Mouse (Mus musculus) forebrain, embryonic 12.5 days (tissue): ENCODE data around the gene Nadsyn1. TPM values are rescaled to one million over a fixed set of nuclear protein-coding genes. Genes with fewer than 3 reads are reported as not detected.
A peak's percentile ranks its signal among the peaks of the same experiment; 100 is the strongest.

Experiments used
- ATAC-seq: fragments of 200-750 bp; cut with Nextera tagmentation; 2 replicates; pipeline ENCODE4 v1.8.0; 2017; ENCODE audit warnings: moderate TSS enrichment; ENCODE audit not compliant: low FRiP score
- H3K27ac ChIP-seq: fragments of 300-500 bp; sonication (generic); 2 replicates; pipeline ENCODE4 v1.5.1; 2016; ENCODE audit warnings: mild to moderate bottlenecking
- H3K27me3 ChIP-seq: fragments of 300-500 bp; sonication (generic); 2 replicates; pipeline ENCODE4 v1.6.1; 2016; ENCODE audit warnings: mild to moderate bottlenecking
- H3K36me3 ChIP-seq: fragments of 300-500 bp; sonication (generic); replicated peaks from 2 replicates; pipeline ENCODE4 v1.6.1; 2016; ENCODE audit warnings: mild to moderate bottlenecking
- H3K4me1 ChIP-seq: fragments of 300-500 bp; sonication (generic); 2 replicates; pipeline ENCODE4 v1.6.1; 2016
- H3K4me2 ChIP-seq: fragments of 300-500 bp; sonication (generic); 2 replicates; pipeline ENCODE4 v1.6.1; 2016; ENCODE audit warnings: mild to moderate bottlenecking, moderate library complexity
- H3K4me3 ChIP-seq: fragments of 300-500 bp; sonication (generic); replicated peaks from 2 replicates; pipeline ENCODE4 v1.5.1; 2016; ENCODE audit warnings: mild to moderate bottlenecking
- H3K9ac ChIP-seq: fragments of 300-500 bp; sonication (generic); 2 replicates; pipeline ENCODE4 v1.6.1; 2016; ENCODE audit warnings: mild to moderate bottlenecking
- H3K9me3 ChIP-seq: fragments of 300-500 bp; sonication (generic); 2 replicates; pipeline ENCODE4 v1.6.1; 2016
- whole genome bisulfite sequencing: fragments of 180-500 bp; shearing (Covaris S2); methylation state at CpG from one replicate; pipeline ENCODE4 v1.1.7; 2016; 5-methylcytosine and 5-hydroxymethylcytosine counted together
- polyA plus RNA-seq: library from polyadenylated mRNA; unstranded; fragments of >200 nt; fragmentation: Nextera tagmentation; extraction: Ambion mirVana; gene quantifications from 2 replicates; pipeline ENCODE4 v1.2.1, GENCODE M21; 2016

Gene Nadsyn1
- 8.5 and 10.7 TPM in 2 replicates for polyA plus RNA-seq

DNA sequence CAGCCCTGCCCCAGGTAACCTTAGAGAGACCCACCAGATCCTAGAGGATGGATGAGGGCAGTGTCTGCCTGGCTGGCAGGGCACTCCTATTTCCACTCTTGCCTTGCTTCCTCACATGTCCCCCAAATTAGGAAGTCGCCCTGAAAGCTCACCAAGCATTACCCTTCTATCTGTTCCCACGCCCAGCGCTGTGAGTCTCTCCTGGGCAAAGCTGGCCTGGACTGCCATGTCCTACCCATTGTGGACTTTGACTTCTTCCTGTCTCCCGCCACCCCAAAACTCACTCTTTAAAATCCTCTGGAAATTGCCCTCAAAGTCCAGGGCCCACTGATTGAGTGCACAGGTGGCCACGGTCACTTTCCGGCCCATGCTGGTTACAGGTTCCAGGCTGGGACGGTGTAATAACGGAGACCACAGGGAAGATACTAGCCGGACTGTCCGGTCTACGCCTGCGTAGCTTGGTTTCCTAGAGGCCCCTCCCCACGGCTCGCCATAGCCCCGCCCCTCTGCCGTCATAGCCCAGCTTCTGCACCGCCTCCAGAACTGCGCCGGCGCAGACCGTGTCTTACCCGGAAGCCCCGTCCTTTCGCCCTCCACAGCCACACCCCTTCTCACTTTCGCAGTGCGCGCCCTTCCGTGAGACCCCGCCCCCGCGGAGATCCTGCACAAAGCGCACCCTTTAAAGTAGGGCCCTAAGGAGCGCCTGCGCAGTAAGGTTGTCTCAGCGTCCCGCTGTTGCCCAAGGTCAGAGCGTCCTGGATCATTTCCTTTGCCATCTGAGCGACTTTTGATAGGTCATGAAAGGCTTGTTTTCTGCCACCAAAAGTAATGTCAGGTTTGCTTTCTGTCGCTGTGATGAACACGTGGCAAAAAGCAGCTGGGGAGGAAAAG lies at the start of gene Nadsyn1, which contains the start of gene Dhcr7:
Gene Nadsyn1 (minus strand): TSS at position 475 of the 891 bp plus-strand sequence.
Gene Dhcr7 (plus strand): TSS at position 771 of the 891 bp plus-strand sequence.
- Histone ChIP-seq H3K9ac (peak within 1 kb of the TSS; percentile 71), H3K4me3 (peak within 1 kb of the TSS; percentile 60), H3K4me2 (peak within 1 kb of the TSS; percentile 61), H3K4me1 (peaks cover 18% of the 10 kb centered on the region), H3K36me3 (peaks cover 10% of the 10 kb centered on the region), H3K9me3 (no peaks in the 10 kb centered on the region), H3K27me3 (no peaks in the 10 kb centered on the region), H3K27ac (peak within 1 kb of the TSS; percentile 60; the same call in 1 of the 2 replicates)
- under 1% methylated on average over 40 of the region's 40 CpGs for WGBS
- ATAC-seq, result peak; percentile 99

DNA sequence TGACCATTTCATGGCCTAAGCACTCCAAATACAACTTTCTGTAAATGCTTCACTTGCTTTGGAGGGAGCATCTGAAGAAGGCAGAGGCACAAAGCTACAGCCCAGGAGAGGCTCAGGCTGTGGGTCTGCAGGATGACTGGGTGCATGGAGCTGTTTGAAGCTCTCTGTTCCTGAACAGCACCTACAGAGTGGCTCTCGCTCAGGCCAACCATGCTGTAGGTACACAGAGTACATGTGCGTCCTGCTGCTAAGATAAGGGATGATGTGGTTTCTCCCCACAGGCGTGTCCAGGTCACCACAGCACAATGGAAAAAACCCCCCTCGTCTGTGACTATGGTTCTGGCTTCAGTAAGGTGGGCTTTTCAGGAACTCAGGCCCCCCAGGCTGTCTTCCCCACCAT lies 46.2 kb upstream of the Nadsyn1 start:
- no peak overlapping the region for H3K27ac ChIP-seq
- peaks cover 2% of the 10 kb centered on the region; the same call in 1 of the 2 replicates for H3K27me3 ChIP-seq
- ATAC-seq, result no peak
- H3K9me3 ChIP-seq, result no peaks in the 10 kb centered on the region
- no peaks in the 10 kb centered on the region for H3K4me1 ChIP-seq
- no peak overlapping the region for H3K4me2 ChIP-seq
- no peak overlapping the region for H3K9ac ChIP-seq
- no peak overlapping the region for H3K4me3 ChIP-seq
- 83% methylated on average over 4 of the region's 4 CpGs for WGBS
- H3K36me3 ChIP-seq, result no peaks in the 10 kb centered on the region

DNA sequence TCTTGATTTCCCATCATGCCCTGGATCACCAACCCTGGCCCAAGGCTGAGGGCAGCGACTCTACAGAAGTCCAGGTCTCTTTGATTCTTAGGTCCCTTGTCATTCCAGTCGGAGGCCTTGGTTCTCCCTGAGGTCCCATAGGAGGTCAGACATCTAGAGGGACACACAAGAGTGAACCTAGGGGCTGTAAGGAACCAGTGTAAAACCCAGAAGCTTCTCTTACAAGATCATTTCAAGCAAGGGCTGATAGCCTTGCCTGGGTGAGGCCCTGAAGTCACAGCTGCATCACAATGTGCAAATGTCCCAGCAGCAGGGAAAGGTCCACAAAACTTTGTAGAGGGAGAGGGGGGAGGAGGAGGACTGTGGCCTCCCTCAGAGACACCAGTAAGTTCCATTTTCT lies 43.9 kb upstream of the Nadsyn1 start, which contains the start of gene Gm498:
Gene Gm498 (plus strand): TSS at position 301 of the 400 bp plus-strand sequence.
- H3K36me3 ChIP-seq, result no peaks in the 10 kb centered on the region
- H3K4me2 ChIP-seq, result no peak within 1 kb of the TSS
- no peak within 1 kb of the TSS for H3K4me3 ChIP-seq
- H3K27ac ChIP-seq, result no peak within 1 kb of the TSS
- H3K27me3 ChIP-seq, result peaks cover 2% of the 10 kb centered on the region; the same call in 1 of the 2 replicates
- no peak within 1 kb of the TSS for H3K9ac ChIP-seq
- no peak for ATAC-seq
- H3K4me1 ChIP-seq, result no peaks in the 10 kb centered on the region
- WGBS, result 85% methylated on average over 2 of the region's 2 CpGs
- no peaks in the 10 kb centered on the region for H3K9me3 ChIP-seq

DNA sequence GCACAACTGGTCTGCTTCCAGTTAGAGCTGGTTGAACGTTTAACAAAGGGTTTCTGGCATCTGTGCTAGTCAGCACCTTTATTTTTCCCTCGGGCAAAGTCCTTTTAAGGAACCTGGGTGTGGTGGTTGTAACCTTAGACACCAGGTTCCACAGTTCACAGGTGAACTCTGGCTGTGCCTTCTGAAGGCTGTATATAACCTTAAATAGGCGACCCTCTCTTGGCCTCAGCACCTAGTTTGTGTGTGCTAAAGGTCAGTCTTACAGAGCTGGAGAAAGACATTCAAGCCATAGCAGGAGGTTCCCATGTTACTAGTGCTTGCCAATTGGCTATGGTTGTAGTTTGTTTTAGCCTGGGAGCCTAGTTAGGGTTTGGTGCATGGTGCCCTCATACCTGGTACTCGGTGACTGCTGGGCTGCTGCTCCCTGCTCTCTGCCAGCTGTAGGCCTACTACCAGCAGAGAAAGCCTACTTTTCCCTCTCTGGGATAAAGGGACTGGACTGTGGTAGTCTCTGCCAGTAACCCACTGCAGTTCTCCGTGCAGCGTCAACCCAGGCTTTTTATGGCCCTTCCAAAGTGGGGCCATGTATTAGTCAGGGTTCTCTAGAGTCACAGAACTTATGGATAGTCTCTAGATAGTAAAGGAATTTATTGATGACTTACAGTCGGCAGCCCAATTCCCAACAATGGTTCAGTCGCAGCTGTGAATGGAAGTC lies 26.3 kb upstream of the Nadsyn1 start:
- H3K9me3 ChIP-seq, result no peaks in the 10 kb centered on the region
- peaks cover 52% of the 10 kb centered on the region for H3K36me3 ChIP-seq
- H3K4me2 ChIP-seq, result no peak overlapping the region
- WGBS, result 92% methylated on average over 8 of the region's 8 CpGs
- no peak for ATAC-seq
- H3K9ac ChIP-seq, result no peak overlapping the region
- no peak overlapping the region for H3K27ac ChIP-seq
- no peaks in the 10 kb centered on the region for H3K27me3 ChIP-seq
- no peaks in the 10 kb centered on the region for H3K4me1 ChIP-seq
- no peak overlapping the region for H3K4me3 ChIP-seq

DNA sequence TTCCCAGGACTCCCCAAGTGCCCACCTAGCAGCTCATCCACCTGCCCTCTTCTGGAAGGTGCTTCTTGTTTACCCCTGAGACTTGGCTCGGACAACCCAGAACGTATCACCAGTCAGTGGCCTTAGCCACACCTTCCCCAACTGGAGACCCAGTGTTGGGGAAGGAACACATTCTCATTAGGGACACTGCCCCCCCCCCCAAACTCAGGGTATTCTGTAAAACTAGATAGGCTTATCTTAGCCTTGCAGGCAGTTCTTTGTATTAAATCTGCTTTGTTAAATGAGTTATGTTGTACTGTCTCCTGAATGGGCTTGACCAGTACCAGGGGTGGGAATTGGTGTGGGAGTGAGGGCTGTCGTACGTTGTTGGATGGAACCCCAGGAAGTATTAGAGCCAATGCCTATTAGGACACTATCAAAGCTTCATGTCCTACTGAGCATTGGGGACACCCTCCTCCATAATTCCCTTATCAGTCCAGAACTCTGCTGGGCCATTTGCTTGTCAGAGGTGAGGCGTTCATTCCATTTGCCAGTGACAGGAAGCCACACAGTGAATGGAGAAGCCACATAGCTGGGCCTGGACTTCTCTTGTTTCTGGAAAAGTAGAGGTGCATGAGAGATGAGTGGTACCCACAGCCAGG lies 25.6 kb upstream of the Nadsyn1 start:
- no peak overlapping the region for H3K4me2 ChIP-seq
- no peak for ATAC-seq
- no peak overlapping the region for H3K4me3 ChIP-seq
- no peaks in the 10 kb centered on the region for H3K27me3 ChIP-seq
- no peak overlapping the region for H3K9ac ChIP-seq
- H3K36me3 ChIP-seq, result peaks cover 59% of the 10 kb centered on the region
- no peaks in the 10 kb centered on the region for H3K4me1 ChIP-seq
- no peak overlapping the region for H3K27ac ChIP-seq
- WGBS, result 94% methylated on average over 5 of the region's 5 CpGs
- H3K9me3 ChIP-seq, result no peaks in the 10 kb centered on the region

GRCm38 (mm10) chr7:143841301-143841700 lies 18.7 kb upstream of the Nadsyn1 start:
- no peak for ATAC-seq
- H3K4me3 ChIP-seq, result no peak overlapping the region
- H3K27ac ChIP-seq, result no peak overlapping the region
- H3K9me3 ChIP-seq, result no peaks in the 10 kb centered on the region
- no peak overlapping the region for H3K9ac ChIP-seq
- 98% methylated on average over 8 of the region's 8 CpGs for WGBS
- H3K27me3 ChIP-seq, result no peaks in the 10 kb centered on the region
- H3K4me2 ChIP-seq, result no peak overlapping the region
- peaks cover 99% of the 10 kb centered on the region for H3K36me3 ChIP-seq
- H3K4me1 ChIP-seq, result no peaks in the 10 kb centered on the region

DNA sequence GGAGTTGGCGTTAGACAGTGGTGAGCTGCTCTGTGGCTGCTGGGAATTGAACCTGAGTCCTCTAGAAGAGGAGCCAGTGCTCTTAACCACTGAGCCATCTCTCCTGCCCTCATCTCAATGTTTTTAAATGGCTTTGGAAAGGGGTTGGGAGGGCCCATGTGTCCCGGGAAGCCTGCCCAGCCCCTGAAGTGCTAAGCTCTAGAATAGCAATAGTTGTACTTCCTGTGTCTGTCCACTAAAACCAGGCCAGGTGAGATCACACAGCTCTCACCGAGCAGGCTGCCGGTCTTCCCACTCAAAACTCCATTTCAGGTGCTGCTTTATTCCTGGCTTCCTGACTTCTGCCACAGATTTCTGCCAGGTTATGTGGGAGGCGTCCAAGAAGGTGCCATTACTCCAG lies 17.5 kb upstream of the Nadsyn1 start:
- H3K4me1 ChIP-seq, result peaks cover 6% of the 10 kb centered on the region; the same call in 1 of the 2 replicates
- no peak for ATAC-seq
- peaks cover 89% of the 10 kb centered on the region for H3K36me3 ChIP-seq
- no peak overlapping the region for H3K27ac ChIP-seq
- H3K27me3 ChIP-seq, result no peaks in the 10 kb centered on the region
- H3K4me3 ChIP-seq, result no peak overlapping the region
- H3K4me2 ChIP-seq, result no peak overlapping the region
- WGBS, result 93% methylated on average over 5 of the region's 5 CpGs
- no peak overlapping the region for H3K9ac ChIP-seq
- H3K9me3 ChIP-seq, result no peaks in the 10 kb centered on the region

DNA sequence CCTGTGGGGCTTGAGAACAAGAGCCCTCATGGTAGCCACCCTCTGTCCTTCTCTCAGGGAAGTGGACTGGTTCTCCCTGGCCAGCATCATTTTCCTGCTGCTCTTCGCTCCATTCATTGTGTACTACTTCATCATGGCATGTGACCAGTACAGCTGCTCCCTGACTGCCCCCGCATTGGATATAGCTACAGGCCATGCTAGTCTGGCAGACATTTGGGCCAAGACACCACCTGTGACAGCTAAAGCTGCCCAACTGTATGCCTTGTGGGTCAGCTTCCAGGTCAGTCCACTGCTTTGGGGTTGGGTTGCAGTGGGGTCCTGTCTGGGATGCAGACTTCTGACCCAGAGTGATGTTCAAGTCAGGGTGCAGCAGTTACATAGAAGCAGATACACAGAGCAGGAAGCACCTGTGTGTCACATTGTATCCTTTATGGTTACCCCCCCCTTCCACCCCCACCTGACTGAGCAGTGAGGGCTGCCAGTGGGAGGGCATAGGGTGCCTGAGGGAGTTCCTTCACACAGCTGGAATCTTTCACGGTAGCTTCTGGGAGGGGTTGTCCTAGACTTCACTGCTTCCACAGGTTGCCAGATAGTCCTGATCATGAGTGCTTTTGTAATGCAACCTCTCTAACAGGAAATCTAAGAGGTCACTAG lies 15.2 kb upstream of the Nadsyn1 start:
- H3K9ac ChIP-seq, result no peak overlapping the region
- H3K9me3 ChIP-seq, result no peaks in the 10 kb centered on the region
- H3K36me3 ChIP-seq, result peaks cover 66% of the 10 kb centered on the region
- H3K27ac ChIP-seq, result no peak overlapping the region
- H3K27me3 ChIP-seq, result no peaks in the 10 kb centered on the region
- no peak for ATAC-seq
- whole genome bisulfite sequencing, result 97% methylated on average over 3 of the region's 3 CpGs
- H3K4me1 ChIP-seq, result peaks cover 26% of the 10 kb centered on the region
- H3K4me2 ChIP-seq, result no peak overlapping the region
- no peak overlapping the region for H3K4me3 ChIP-seq

DNA sequence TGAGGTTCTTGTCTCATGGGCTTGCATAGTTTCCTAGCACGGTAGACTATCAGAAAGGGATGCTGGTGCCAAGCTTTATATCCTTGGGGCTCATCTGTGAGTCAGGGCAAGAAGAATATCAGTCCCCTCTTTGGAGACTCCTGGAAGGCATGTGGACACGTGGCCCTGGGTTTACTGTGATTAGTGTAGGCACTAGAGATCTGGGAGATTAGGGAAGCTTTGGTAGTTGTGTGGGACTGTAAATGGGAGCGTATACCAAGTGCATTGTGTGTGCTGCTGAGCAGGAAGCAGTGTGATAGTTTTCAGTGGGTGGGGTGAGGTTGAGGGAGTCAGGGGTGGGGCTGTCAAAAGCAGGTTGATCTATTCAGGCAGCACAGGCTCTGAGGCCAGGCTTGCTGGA lies 12.3 kb upstream of the Nadsyn1 start:
- Histone ChIP-seq H3K9ac (0 out of 2 replicates have a peak overlapping the region, but pooled peaks have one; percentile 29), H3K4me1 (peaks cover 52% of the 10 kb centered on the region), H3K36me3 (peaks cover 37% of the 10 kb centered on the region), H3K9me3 (no peaks in the 10 kb centered on the region), H3K4me2 (no peak overlapping the region), H3K27ac (no peak overlapping the region), H3K4me3 (no peak overlapping the region), H3K27me3 (no peaks in the 10 kb centered on the region)
- ATAC-seq, result no peak
- 81% methylated on average over 3 of the region's 3 CpGs for WGBS

GRCm38 (mm10) chr7:143834316-143834715 lies 11.7 kb upstream of the Nadsyn1 start:
- Histone ChIP-seq H3K4me2 (no peak overlapping the region), H3K36me3 (peaks cover 31% of the 10 kb centered on the region), H3K4me1 (peaks cover 52% of the 10 kb centered on the region)

GRCm38 (mm10) chr7:143833581-143834190 lies 11.0 kb upstream of the Nadsyn1 start:
- Histone ChIP-seq H3K4me1 (peaks cover 52% of the 10 kb centered on the region), H3K9ac (peak overlapping the region; percentile 12; the same call in 1 of the 2 replicates), H3K27ac (no peak overlapping the region)

More at GRCm38 (mm10) chr7:143834316-143834715, 11.7 kb upstream of the Nadsyn1 start:
- ATAC-seq, result no peak
- WGBS, result 90% methylated on average over 2 of the region's 2 CpGs
- Histone ChIP-seq H3K27ac (no peak overlapping the region), H3K9me3 (no peaks in the 10 kb centered on the region), H3K9ac (no peak overlapping the region), H3K27me3 (no peaks in the 10 kb centered on the region), H3K4me3 (no peak overlapping the region)

More at GRCm38 (mm10) chr7:143833581-143834190, 11.0 kb upstream of the Nadsyn1 start:
- Histone ChIP-seq H3K36me3 (peaks cover 26% of the 10 kb centered on the region), H3K9me3 (no peaks in the 10 kb centered on the region), H3K4me2 (no peak overlapping the region), H3K4me3 (no peak overlapping the region), H3K27me3 (no peaks in the 10 kb centered on the region)
- no peak for ATAC-seq
- 82% methylated on average over 6 of the region's 6 CpGs for WGBS
